Mouse (Mus musculus) intestine, postnatal 0 days (tissue): ENCODE data around the gene Fat4. TPM values are rescaled to one million over a fixed set of nuclear protein-coding genes. Genes with fewer than 3 reads are reported as not detected.

Experiments
- ATAC-seq: fragments of 200-750 bp; cut with Nextera tagmentation; 2 replicates; pipeline ENCODE4 v1.8.0; 2017; ENCODE audit warnings: mild to moderate bottlenecking, moderate TSS enrichment, moderate library complexity
- H3K27ac ChIP-seq: fragments of 300-500 bp; sonication (generic); 2 replicates; pipeline ENCODE4 v1.5.1; 2014; ENCODE audit warnings: mild to moderate bottlenecking, low read depth, low read length, moderate library complexity
- H3K27me3 ChIP-seq: fragments of 300-500 bp; sonication (generic); replicated peaks from 2 replicates; pipeline ENCODE4 v1.6.1; 2014; ENCODE audit warnings: low read length, mixed read lengths; ENCODE audit not compliant: control insufficient read depth, insufficient read depth
- H3K36me3 ChIP-seq: fragments of 300-500 bp; sonication (generic); 2 replicates; pipeline ENCODE4 v1.6.1; 2014; ENCODE audit warnings: mild to moderate bottlenecking, moderate library complexity; ENCODE audit not compliant: control insufficient read depth, insufficient read depth
- H3K4me1 ChIP-seq: fragments of 300-500 bp; sonication (generic); replicated peaks from 2 replicates; pipeline ENCODE4 v1.6.1; 2014; ENCODE audit warnings: antibody characterized with exemption, low read length, mixed read lengths; ENCODE audit not compliant: control insufficient read depth, insufficient read depth
- H3K4me2 ChIP-seq: fragments of 300-500 bp; sonication (generic); replicated peaks from 2 replicates; pipeline ENCODE4 v1.6.1; 2014; ENCODE audit warnings: low read depth, mild to moderate bottlenecking, moderate library complexity
- H3K4me3 ChIP-seq: fragments of 300-500 bp; sonication (generic); 2 replicates; pipeline ENCODE4 v1.5.1; 2014; ENCODE audit warnings: low read depth, low read length
- H3K9ac ChIP-seq: fragments of 300-500 bp; sonication (generic); 2 replicates; pipeline ENCODE4 v1.6.1; 2014; ENCODE audit warnings: mild to moderate bottlenecking, low read depth, low read length
- H3K9me3 ChIP-seq: fragments of 300-500 bp; sonication (generic); 2 replicates; pipeline ENCODE4 v1.6.1; 2016; ENCODE audit warnings: mixed run types; ENCODE audit not compliant: control insufficient read depth
- CTCF ChIP-seq: sonication (generic); IDR thresholded peaks from 2 replicates; pipeline ENCODE4 v1.5.1; 2016; ENCODE audit warnings: low read depth, mild to moderate bottlenecking, control low read depth, antibody characterized with exemption, moderate library complexity
- WGBS: fragments of 180-500 bp; shearing (Covaris S2); extraction: QIAGEN DNeasy Blood & Tissue Kit; methylation state at CpG from one replicate; pipeline ENCODE4 v1.1.7; 2014; 5-methylcytosine and 5-hydroxymethylcytosine counted together
- polyA plus RNA-seq: library from polyadenylated mRNA; unstranded; fragments of >200 nt; fragmentation: Nextera tagmentation; extraction: Ambion mirVana; gene quantifications from 2 replicates; pipeline ENCODE4 v1.2.1, GENCODE M21; 2015

Gene Fat4
- polyA plus RNA-seq, 1 experiment from 2014 or later: 2.8 TPM

GRCm38 (mm10) chr3:38853650-38854049 is 33.1 kb upstream of the Fat4 start:
- H3K27me3 ChIP-seq: no peaks in the 10 kb centered on the region

GRCm38 (mm10) chr3:38860683-38861082 is 26.1 kb upstream of the Fat4 start:
- Histone ChIP-seq H3K27me3 (no peaks in the 10 kb centered on the region), H3K4me1 (no peaks in the 10 kb centered on the region)
- 48% methylated on average over 5 of the region's 5 CpGs for WGBS

More at GRCm38 (mm10) chr3:38853650-38854049, 33.1 kb upstream of the Fat4 start:
- 17% methylated on average over 3 of the region's 3 CpGs for WGBS
- Histone ChIP-seq H3K9me3 (no peaks in the 10 kb centered on the region), H3K27ac (no peak overlapping the region), H3K9ac (no peak overlapping the region), H3K4me1 (no peaks in the 10 kb centered on the region), H3K36me3 (no peaks in the 10 kb centered on the region), H3K4me2 (no peak overlapping the region), H3K4me3 (no peak overlapping the region)
- no peak for ATAC-seq
- TF ChIP-seq CTCF: peak; percentile 42

DNA sequence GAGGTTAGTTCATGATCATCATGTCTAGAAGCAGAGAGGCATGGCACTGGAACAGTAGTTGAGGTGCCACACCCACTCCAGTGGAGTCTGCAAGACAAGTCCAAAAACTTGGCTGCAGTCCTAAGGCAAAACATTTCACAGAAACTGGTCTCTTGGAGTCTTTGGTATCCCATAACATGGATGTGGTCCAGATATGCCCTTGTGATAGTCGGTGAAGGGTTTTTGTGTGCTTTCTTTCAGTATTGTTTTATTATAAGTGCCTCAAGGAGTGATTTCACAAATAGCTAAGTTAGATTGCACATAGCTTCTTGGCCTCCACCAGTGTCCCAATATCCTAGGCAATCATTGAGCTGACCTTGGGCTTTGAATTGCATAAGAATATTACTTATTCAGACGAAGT is 15.4 kb upstream of the Fat4 start:
- 58% methylated on average over 2 of the region's 2 CpGs for WGBS
- ATAC-seq: no peak
- TF ChIP-seq CTCF: no peak

More at GRCm38 (mm10) chr3:38860683-38861082, 26.1 kb upstream of the Fat4 start:
- H3K9me3 ChIP-seq: no peaks in the 10 kb centered on the region
- H3K27ac ChIP-seq: no peak overlapping the region
- no peak for ATAC-seq
- no peak overlapping the region for H3K4me3 ChIP-seq
- H3K4me2 ChIP-seq: no peak overlapping the region
- TF ChIP-seq CTCF: peak; percentile 23; the same call in 1 of the 2 replicates
- no peaks in the 10 kb centered on the region for H3K36me3 ChIP-seq
- no peak overlapping the region for H3K9ac ChIP-seq

DNA sequence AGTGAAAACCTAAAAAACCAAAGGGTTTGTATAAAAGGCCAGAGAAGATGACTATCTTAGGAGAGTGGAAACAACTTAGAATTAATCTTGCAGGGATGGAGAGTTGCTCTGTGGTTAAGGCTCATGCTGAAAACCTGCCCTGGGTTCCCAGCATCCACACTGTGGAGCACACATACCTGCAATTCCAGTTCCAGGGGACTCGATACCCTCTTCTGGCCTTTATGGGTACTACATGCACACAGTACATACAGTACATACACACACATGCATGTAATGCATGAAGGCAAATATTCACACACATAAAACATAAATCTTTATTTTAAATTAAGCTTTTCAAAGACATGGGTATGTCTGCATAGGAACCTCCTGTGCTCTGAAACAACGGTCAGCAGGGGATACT is 10.9 kb upstream of the Fat4 start:
- no peak overlapping the region for H3K4me3 ChIP-seq

More for the DNA sequence above, 15.4 kb upstream of the Fat4 start:
- no peak overlapping the region for H3K27ac ChIP-seq
- H3K4me3 ChIP-seq: no peak overlapping the region
- no peaks in the 10 kb centered on the region for H3K4me1 ChIP-seq
- H3K27me3 ChIP-seq: no peaks in the 10 kb centered on the region
- H3K9ac ChIP-seq: no peak overlapping the region
- no peak overlapping the region for H3K4me2 ChIP-seq
- no peaks in the 10 kb centered on the region for H3K9me3 ChIP-seq
- no peaks in the 10 kb centered on the region for H3K36me3 ChIP-seq

DNA sequence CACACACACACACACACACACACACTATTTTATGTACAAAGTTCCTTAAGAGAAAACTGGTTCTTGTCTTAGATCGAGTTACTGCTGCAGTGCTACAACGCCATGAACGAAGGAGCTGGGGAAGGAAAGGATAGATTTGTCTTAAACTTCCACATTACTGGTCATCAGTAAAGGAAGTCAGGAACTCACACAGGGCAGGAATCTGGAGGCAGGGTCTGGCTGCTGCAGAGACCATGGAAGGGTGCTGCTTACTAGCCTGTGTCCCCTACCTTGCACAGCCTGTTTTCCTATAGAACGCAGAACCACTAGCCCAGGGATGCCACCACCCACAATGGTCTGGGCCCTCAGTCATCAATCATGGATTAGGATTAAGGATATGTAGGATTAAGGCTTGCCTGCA is 10.0 kb upstream of the Fat4 start:
- Histone ChIP-seq H3K9me3 (no peaks in the 10 kb centered on the region), H3K27ac (no peak overlapping the region), H3K36me3 (no peaks in the 10 kb centered on the region), H3K9ac (no peak overlapping the region), H3K4me2 (no peak overlapping the region), H3K27me3 (no peaks in the 10 kb centered on the region), H3K4me3 (no peak overlapping the region), H3K4me1 (no peaks in the 10 kb centered on the region)
- no peak for ATAC-seq
- 88% methylated on average over 4 of the region's 4 CpGs for WGBS
- TF ChIP-seq CTCF: no peak

More for the DNA sequence above, 10.9 kb upstream of the Fat4 start:
- 88% methylated on average over 2 of the region's 2 CpGs for WGBS
- TF ChIP-seq CTCF: peak; percentile 20; the same call in 1 of the 2 replicates
- Histone ChIP-seq H3K36me3 (no peaks in the 10 kb centered on the region), H3K27me3 (no peaks in the 10 kb centered on the region), H3K4me1 (no peaks in the 10 kb centered on the region), H3K9me3 (no peaks in the 10 kb centered on the region), H3K27ac (no peak overlapping the region), H3K4me2 (no peak overlapping the region), H3K9ac (no peak overlapping the region)
- no peak for ATAC-seq

GRCm38 (mm10) chr3:38882778-38883177 is 4.0 kb upstream of the Fat4 start:
- Histone ChIP-seq H3K4me1 (no peaks in the 10 kb centered on the region), H3K4me3 (no peak overlapping the region), H3K4me2 (no peak overlapping the region), H3K9me3 (no peaks in the 10 kb centered on the region), H3K9ac (no peak overlapping the region), H3K36me3 (no peaks in the 10 kb centered on the region), H3K27ac (no peak overlapping the region), H3K27me3 (peaks cover 26% of the 10 kb centered on the region)
- TF ChIP-seq CTCF: peak; percentile 85
- WGBS: 58% methylated on average over 6 of the region's 6 CpGs
- no peak for ATAC-seq

DNA sequence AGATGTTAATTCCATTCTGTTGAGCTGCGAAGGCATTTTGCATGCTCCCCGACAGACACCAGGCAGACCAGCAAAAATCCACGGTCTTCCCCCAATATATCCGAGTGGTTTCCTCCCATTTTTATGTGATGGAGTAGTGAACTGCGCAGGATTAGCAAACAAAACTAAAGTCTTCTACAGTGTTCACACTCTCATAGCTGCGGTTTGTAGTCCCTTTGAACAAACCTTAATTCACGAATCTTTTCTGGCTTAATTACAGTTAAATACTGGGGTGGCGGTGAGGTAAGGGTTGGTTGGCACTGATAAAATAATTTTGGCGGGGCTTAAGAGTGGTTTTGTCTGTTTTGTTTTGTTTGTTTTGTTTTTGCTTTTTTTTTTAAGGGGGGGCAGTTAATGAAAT is 3.1 kb upstream of the Fat4 start:
- no peak overlapping the region for H3K4me3 ChIP-seq

More for the DNA sequence above, 3.1 kb upstream of the Fat4 start:
- H3K9ac ChIP-seq: no peak overlapping the region
- H3K36me3 ChIP-seq: no peaks in the 10 kb centered on the region
- TF ChIP-seq CTCF: no peak
- 48% methylated on average over 9 of the region's 9 CpGs for WGBS
- H3K4me2 ChIP-seq: no peak overlapping the region
- no peaks in the 10 kb centered on the region for H3K4me1 ChIP-seq
- H3K27me3 ChIP-seq: peaks cover 35% of the 10 kb centered on the region
- H3K27ac ChIP-seq: no peak overlapping the region
- no peak for ATAC-seq
- H3K9me3 ChIP-seq: no peaks in the 10 kb centered on the region
